Mouse (Mus musculus) right cerebral cortex, postnatal 14 days (tissue): ENCODE measurements at regions not wholly inside any gene's neighbourhood (a gene's known extent, or its start where the extent isn't known, plus 50 kb on each side); places are given as distances from the start of the nearest gene placed in this dataset.
"Not testable (repeated sequence)": the region's sequence is repeated elsewhere in the genome, so short reads cannot be mapped to it uniquely, and the experiment has no call there.

ENCODE experiments used
- DNase-seq: peaks from one replicate; pipeline ENCODE4 v3.0.0; 2022

DNA sequence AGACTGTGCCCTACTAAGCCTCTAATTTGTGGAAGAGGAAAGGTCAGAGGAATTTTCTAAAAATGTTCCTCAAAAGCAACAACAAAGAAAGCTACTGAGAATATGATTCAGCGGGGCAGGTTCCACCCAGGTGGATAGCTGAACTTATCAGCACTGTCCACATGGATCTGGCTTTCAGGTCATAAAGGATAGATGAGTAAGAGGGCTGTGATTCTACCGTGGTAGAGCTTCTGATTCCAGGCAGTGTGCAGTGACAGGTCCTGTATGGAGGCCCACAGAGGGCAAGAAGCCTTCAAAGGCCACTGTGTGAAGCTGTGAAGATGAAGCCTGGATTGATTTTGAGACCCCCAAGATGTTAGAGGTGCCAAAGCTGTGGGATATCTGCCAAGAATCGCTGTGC, 51.8 kb downstream of the Teddm3 start:
- not testable (repeated sequence) for DNase-seq

DNA sequence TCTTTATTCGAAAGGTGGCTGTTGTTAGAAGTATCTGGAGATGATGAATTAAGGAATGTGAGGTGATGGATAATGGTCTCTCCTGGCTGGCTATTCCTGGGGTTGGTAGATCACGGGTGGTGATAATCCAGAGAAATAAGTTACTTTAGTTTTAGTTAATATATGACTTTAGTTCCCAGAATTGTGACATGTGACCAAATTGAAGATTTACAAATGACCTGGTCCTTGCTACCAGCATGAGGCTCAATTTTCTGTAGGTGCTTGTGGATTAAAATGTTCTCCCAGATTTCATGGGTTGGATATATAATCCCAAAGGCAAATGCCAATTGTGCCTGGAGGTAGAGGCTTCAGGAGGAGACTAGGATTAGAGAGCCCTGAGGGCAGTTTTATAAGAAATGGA, 53.7 kb downstream of the Teddm3 start:
- DNase-seq: not testable (repeated sequence)

DNA sequence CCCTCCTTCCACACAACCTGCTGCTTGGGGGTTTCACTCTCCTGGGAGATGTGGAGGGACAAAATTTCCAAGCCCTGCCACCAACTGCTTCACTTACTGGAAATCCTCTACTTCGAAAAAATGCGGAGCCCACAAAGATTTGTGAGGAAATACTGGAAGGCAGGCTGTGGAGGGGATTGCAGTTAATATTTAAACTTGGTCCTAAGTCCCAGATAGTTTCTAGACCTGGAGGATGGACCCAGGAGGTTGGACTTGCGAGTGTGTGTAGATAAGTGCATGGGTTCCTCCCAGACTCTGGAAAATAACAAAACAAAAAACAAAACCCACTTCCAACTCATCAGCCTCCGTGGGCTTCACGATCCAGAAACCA, 79.0 kb downstream of the Teddm3 start:
- DNase-seq: no peak

DNA sequence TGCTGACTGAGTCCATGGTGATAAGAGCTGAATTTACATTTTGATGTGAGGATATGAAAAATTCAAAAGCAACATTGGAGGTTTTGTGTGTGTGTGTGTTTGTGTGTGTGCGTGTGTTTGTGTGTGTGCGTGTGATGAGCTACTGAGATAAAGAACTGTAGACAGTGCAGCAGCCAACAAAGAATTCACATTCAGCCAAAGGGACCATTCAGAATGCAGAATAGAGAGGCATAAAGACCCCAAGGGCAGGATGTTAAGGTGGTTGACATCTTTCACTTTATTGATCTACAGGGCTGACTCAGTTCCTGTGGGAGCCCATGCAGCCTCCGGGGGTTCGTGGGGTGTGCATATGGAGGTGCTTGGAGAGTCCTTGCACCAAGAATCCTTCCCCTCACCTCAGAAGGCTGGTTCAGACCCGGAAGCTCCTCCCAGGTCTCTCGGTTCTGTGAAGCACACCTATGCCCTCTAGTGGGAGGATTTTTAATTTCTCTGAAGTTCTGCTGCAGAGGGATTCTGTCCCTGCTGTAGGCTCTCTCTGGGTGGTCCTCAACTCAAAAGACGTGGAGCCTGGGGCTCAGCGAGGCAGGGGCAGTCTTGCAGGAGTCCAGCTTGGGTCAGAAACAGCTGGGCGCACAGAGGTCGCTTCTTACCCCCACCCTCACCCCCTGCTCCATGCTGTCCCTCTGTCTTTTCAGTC, 79.6 kb downstream of the Teddm3 start:
- DNase-seq: not testable (repeated sequence)

DNA sequence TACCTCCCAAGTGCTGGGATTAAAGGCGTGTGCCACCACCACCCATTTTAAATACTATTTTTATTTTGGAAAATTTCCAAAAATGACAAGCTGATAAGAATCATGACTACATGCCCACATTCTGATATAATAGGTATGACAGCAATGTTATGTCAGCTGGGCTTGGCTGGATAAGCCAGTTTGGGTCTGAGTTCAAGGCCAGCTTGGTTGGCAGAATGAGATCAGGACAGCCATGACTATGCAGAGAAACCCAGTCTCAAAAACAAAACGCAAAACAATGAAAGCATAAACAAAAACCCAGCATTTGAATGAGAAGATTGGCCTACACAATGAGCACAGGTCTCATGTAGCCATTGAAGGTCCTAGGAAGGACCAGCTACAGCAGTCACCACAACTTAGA, 93.6 kb downstream of the Teddm3 start:
- DNase-seq: no peak

DNA sequence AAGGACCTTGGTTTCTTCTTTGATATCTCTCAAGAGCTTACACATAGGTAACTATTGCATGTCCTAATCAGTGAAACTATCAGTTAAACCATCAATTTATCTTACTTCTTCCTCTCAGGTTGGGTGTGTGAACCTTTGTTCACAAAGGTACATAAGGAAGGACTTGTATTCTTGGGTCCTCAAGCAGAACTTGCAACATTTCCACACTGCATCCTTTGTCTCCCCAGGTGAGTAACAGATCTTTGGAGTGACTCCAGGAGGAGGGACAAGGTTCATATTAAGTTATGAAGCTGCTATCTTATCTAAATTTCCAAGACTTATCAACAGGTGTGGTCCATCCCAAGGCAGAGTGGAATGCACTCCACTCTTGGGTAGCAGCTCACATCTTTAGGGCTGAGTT, 99.0 kb downstream of the Teddm3 start:
- DNase-seq: no peak

DNA sequence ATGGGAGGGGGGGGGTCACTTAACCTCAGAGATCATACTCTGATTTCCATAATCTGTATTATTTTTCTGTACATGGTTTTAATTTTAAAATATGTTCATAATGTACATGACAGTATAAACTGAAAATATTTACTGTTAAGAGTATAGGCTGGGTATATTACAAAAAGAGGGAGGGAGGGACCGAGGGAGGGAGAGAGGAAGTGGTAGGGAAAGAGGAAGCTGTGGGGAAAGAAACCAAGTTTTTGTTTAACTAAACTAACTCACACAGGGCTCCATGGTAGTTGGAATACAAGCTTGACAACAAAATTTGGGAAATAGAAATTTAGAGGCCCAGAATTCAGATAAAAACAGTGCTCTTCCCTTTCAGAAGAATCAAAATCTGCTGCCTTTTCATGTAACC, 131.7 kb downstream of the Teddm3 start:
- DNase-seq: not testable (repeated sequence)

DNA sequence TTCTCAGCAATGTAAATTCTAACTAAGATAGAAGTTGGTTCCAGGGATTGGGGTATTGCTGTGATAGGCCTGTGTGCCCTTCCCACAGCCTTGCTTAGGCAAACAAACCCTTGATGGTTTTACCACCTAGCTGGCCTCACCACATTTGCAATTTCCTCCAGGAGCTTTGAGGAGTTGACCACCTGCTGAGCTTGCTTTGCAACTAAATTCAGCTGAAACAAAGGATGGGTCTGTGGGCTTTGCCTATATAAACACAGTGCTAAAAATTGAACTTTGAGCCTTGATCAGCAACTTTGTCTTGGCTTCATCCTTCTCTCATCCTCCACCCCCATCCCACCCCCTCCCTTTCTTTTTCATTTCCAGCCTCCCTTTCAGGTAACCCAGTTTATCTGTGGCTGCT, 148.9 kb downstream of the Teddm3 start:
- no peak for DNase-seq

DNA sequence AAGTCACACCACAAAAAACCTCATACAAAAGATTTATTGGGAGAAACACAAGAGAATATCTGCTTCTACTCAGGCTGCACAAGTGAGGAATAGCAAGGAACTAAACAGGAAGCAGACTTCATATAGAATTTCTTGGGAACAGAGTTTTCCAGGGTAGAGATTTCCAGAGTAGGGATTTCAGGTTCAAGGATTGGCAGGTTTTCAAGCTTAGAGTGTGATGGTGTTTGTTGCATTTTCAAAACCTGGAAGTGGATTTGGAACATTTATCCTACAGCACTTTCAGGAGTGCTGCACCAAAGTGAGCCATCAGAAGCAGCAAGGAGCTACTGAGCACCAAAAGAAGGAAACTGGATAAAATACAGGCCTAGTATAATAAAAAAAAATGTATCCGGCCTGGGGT, 152.7 kb downstream of the Teddm3 start:
- DNase-seq: no peak

DNA sequence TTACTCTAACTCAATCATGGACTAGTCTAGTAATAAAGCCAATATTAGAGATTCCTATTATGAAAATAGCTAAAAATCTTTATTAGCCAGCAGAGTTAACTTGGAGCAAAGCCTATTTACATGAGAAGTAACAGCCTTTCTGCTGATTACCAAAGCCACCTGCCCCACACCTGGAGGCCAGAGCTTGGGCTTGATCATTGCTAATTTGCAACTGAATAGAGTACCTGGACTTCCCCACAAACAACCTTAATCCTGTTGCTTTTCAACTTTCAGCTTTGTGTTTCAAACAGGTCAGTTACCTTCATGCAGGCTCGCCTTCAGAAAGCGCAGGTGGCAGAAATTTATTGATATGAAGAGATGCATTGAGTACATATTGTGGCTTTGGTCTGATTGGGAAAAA, 163.3 kb downstream of the Teddm3 start:
- DNase-seq: no peak

DNA sequence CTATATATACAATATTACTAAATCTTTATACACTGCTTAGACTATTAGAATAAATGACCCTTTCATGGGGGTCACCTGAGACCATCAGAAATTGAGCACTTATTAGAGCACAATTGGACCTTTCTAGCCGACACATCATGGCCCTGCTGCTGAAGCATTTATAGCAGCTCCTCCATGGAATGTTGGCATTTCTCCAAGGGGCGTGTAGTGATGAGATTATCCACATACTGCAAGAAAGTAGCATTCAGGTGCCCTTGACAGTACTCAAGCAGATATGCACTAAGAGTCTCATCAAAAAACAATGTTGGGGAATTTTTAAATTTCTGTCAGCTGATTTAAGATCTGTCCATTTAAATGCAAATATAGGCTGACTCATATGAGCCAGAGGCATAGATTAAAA, 178.4 kb downstream of the Teddm3 start:
- DNase-seq: no peak

DNA sequence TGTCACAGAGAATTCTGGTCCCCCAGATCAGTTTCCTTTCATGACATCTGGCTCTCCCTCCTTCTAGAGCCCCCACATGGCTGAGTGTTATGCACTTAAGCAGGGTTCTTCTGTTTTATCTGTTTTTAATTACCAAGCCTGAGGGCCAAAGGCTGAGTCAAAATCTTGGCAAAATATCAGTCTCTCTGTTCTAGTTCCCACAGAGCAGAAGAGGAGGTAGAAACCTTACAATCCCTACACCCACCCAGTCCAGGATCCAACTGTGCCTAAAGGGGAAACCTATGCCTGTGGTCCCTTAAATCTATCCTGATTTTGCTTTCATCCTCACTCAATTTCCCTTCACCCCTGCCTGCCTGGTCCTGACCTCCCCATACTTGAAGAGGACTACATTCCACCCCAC, 181.4 kb downstream of the Teddm3 start:
- DNase-seq: no peak

DNA sequence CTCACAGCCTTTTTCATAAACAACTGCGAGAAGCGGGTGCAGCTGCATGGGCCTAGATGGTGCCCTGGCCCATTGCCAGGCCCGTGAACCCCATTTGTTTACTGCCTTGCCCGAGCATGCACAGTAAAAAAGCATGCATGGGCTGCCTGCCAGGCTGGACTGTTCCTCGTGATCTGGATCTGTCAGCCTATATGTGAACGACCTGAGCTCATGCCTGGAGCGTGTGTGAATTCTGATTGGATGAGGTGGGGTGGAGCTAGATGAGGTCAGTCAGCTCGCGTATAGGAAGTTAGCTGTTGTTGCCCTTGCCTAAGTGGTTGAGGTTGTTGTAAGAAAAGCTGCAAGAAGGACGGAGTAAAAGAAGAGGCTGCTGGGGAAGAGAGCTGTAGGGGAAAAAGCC, 194.9 kb downstream of the Teddm3 start:
- peak; percentile 10 for DNase-seq

DNA sequence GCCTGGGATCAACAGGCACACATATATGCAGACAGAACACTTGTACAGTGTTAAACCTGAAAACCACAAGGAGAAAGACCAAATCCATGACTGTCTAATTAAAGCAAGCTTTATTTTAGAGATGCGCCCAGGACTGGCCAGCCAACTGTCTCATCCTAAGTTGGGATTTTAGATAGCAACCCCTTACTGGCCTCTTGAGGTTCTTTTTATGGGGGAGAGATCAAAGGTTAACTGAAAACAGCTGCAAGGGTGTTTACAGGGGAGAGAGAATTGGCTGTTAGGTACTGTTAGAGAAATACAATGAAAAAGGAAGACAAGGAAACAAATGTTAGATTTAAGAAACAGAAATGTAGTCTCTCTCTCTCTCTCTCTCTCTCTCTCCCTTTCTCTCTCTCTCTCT, 202.4 kb upstream of the Thpo start:
- no peak for DNase-seq

DNA sequence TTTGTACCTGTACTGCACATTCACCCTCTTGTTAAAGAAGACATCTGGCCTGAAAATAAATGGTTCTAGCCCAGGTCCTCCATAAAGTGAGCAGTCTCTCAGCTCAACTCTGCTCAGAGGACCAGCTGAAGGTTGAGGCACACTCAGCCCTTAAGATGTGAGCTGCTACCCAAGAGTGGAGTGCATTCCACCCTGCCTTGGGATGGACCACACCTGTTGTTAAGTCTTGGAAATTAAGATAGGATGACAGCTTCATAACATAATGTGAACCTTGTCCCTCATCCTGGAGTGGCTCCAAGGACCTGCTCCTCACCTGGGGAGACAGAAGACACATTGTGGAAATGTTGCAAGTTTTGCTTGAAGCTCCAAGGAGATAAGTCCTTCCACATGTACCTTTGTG, 200.5 kb upstream of the Thpo start:
- not testable (repeated sequence) for DNase-seq

DNA sequence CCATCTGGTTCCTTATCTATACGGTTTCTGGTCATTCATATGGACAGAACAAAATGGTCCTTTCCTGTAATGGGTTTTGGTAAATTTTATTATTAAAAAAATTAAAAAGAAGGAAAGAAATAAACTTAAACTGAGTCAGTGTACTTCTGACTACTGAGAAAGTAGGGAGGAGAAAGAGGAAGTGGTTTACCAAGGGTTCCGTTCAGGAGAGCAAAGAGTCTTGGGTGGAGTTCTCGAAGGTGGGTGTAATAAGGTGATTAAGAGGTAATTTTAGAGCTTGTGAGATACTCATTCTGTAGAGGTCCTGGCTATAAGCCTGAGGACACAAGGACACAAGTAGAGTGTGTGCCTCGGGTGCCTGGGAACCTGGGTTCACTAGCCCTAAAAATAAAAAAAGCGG, 195.7 kb upstream of the Thpo start:
- DNase-seq: not testable (repeated sequence)

DNA sequence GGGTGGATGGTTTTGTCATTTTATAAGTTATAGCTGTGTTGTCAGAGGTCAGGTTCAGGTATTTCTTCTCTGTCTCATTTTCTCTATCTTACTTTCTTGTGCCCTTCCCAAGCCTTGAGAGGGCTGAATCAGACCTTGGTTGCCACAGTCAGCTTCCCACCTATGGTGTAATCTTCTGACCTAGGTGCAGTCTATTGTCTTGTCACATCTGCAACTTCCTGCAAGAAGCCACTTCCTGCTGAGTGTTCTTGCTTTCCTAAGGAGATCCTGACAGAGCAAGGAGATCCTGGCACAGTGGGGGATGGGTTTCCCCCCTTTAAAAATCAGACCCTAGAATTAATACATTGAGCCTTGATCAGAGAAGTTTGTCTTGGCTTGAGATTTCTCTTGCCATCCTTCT, 191.5 kb upstream of the Thpo start:
- not testable (repeated sequence) for DNase-seq

DNA sequence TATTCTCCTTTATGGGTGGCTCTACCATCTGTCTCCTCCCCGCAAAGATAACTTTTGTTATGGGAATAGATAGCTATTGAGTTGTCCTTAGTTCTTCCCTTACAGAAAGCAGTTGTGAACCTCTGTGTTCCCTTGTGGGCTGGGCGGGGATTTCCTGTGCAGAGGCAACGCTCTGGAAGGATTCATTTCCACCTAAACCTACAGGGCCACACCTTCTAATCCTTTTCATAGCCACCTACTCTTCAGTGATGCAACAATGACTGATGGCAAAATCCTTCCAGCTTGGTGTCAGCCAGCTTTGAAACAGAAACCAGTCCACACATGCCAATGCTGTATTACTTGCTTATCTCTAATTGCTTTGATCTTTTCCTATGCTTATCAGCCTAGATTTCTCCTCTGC, 176.6 kb upstream of the Thpo start:
- not testable (repeated sequence) for DNase-seq

DNA sequence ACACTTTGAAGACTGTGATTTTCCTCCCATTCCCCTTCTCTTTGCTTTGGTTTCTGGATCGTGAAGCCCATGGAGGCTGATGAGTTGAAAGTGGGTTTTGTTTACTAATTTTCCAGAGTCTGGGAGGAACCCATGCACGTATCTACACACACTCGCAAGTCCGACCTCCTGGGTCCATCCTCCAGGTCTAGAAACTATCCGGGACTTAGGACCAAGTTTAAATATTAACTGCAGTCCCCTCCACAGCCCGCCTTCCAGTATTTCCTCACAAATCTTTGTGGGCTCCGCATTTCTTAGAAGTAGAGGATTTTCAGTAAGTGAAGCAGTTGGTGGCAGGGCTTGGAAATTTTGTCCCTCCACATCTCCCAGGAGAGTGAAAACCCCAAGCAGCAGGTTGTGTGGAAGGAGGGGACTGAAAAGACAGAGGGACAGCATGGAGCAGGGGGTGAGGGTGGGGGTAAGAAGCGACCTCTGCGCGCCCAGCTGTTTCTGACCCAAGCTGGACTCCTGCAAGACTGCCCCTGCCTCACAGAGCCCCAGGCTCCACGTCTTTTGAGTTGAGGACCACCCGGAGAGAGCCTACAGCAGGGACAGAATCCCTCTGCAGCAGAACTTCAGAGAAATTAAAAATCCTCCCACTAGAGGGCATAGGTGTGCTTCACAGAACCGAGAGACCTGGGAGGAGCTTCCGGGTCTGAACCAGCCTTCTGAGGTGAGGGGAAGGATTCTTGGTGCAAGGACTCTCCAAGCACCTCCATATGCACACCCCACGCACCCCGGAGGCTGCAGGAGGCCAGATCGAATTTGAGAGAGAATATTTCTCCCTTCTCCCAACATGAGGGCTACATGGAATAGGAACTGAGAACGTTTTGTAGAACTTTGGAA, 174.4 kb upstream of the Thpo start:
- not testable (repeated sequence) for DNase-seq

DNA sequence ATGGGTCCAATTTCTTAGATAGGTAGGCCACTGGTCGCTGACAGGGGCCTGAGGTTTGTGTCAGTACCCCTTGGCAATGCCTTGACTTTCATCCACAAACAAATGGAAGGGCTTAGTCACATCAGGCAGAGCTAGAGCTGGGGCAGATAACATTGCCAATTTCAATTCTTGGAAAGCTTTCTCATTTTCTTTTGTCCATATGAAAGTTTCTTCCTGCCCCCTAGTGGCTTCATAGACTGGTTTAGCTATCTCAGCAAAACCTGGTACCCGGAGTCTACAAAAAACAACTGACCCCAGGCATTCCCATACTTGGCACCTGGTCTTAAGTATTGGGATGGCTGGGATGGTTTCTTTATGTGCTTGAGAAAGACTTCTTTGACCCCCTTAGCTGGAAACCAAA, 161.4 kb upstream of the Thpo start:
- DNase-seq: no peak

DNA sequence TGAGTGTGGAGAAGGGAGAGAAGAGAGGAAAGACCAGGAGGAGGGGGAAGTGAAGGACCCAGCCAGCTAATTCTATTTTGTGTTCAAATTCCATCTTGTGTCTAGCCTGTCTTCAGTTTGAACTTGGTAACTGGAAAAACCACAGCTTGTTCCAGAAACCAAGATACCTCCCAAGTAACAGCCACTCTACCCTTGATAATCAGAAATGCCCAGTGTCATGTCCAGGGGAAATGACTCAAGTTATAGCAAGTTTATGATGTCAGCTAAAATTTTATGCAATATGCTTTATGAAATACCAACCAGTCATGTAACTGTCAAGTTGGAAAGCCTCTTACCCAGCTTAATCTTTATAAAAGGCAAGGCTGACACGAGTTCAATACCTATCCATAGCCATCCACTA, 137.4 kb upstream of the Thpo start:
- no peak for DNase-seq

DNA sequence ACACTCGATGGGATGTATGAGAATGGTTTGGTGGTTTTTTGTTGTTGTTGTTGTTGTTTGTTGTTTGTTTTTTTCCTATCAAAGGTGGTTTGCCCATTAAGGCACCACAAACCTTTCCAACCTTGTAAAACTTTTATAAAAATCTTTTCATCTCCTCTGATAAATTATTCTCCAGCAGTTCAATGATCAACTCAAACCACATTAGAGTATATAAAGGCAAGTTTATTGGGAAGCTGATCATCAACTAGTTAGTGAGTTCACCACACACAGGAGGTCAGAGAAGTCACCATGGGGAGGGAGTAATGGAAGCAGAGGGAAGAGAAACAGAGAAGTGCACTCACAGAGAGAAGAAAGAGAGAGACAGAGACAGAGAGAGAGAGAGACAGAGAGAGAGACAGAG, 132.5 kb upstream of the Thpo start:
- DNase-seq: no peak

DNA sequence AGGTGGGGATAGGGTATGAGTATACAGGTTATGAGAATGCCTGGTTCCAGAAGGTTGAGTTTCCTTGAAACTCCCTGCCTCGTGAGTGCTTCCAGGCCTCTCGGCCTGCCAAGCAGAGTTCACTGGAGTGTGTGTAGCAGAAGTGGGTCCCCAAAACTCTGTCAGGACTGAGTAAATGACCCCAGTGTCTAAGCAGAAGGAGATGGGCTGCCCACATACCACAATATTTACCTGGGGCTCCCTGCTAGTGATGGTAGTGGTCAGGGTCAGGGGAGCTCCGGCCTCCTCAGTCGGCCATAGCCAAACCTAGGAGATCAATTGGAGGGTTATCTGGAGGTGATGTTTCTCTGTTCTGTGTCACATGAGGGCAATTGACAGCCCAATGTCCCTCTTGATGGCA, 126.9 kb upstream of the Thpo start:
- DNase-seq: no peak

DNA sequence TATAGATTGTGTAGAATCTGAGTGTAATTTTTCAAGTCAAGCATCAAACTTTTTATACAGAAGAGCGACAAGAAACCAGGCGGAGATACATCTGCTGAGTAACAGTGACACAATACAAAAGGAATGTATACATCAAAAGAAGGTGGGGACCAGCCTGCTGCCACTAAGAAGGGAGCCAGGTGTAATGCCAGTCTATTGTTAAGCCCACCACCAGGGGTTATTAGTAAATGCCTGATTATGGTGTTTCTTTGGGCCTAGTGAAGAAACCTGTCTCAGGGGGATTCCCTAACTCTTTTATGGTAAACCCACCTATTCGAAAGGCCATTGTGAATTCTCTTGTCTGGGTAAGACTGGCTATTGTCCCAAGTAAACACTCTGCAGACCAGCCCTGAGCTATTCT, 126.3 kb upstream of the Thpo start:
- DNase-seq: not testable (repeated sequence)
